Mouse (Mus musculus) intestine, embryonic 16.5 days (tissue): Measurements from ENCODE around the gene Vmn1r138. TPM values are rescaled to one million over a fixed set of nuclear protein-coding genes. Genes with fewer than 3 reads are reported as not detected.
"Not testable (repeated sequence)": the region's sequence is repeated elsewhere in the genome, so short reads cannot be mapped to it uniquely, and the experiment has no call there.

Experiments
- ATAC-seq: fragments of 200-750 bp; cut with Nextera tagmentation; 2 replicates; pipeline ENCODE4 v1.8.0; 2017; ENCODE audit warnings: moderate TSS enrichment, moderate library complexity
- H3K27ac ChIP-seq: fragments of 300-500 bp; sonication (generic); 2 replicates; pipeline ENCODE4 v1.5.1; 2014; ENCODE audit warnings: mild to moderate bottlenecking, low read length
- H3K27me3 ChIP-seq: fragments of 300-500 bp; sonication (generic); replicated peaks from 2 replicates; pipeline ENCODE4 v1.6.1; 2014; ENCODE audit warnings: low read length, control low read depth, mixed read lengths; ENCODE audit not compliant: control insufficient read depth, insufficient read depth
- H3K36me3 ChIP-seq: fragments of 300-500 bp; sonication (generic); 2 replicates; pipeline ENCODE4 v1.6.1; 2014; ENCODE audit warnings: low read length, control low read depth; ENCODE audit not compliant: control insufficient read depth, insufficient read depth
- H3K4me1 ChIP-seq: fragments of 300-500 bp; sonication (generic); 2 replicates; pipeline ENCODE4 v1.6.1; 2014; ENCODE audit warnings: low read length, control low read depth, mixed read lengths; ENCODE audit not compliant: control insufficient read depth, insufficient read depth
- H3K4me2 ChIP-seq: fragments of 300-500 bp; sonication (generic); 2 replicates; pipeline ENCODE4 v1.6.1; 2014; ENCODE audit warnings: low read depth, low read length, control low read depth
- H3K4me3 ChIP-seq: fragments of 300-500 bp; sonication (generic); 2 replicates; pipeline ENCODE4 v1.5.1; 2014; ENCODE audit warnings: mild to moderate bottlenecking, low read length
- H3K9ac ChIP-seq: fragments of 300-500 bp; sonication (generic); 2 replicates; pipeline ENCODE4 v1.6.1; 2014; ENCODE audit warnings: low read depth, low read length
- H3K9me3 ChIP-seq: fragments of 300-500 bp; sonication (generic); 2 replicates; pipeline ENCODE4 v1.6.1; 2016; ENCODE audit warnings: low read length, control low read depth; ENCODE audit not compliant: control insufficient read depth
- WGBS: fragments of 180-500 bp; shearing (Covaris S2); extraction: QIAGEN DNeasy Blood & Tissue Kit; methylation state at CpG from one replicate; pipeline ENCODE4 v1.1.7; 2014; 5-methylcytosine and 5-hydroxymethylcytosine counted together
- polyA plus RNA-seq: library from polyadenylated mRNA; unstranded; fragments of >200 nt; fragmentation: Nextera tagmentation; extraction: Ambion mirVana; gene quantifications from 2 replicates; pipeline ENCODE4 v1.2.1, GENCODE M21; 2015

Vmn1r138 gene
- not detected in 2 replicates for polyA plus RNA-seq

DNA sequence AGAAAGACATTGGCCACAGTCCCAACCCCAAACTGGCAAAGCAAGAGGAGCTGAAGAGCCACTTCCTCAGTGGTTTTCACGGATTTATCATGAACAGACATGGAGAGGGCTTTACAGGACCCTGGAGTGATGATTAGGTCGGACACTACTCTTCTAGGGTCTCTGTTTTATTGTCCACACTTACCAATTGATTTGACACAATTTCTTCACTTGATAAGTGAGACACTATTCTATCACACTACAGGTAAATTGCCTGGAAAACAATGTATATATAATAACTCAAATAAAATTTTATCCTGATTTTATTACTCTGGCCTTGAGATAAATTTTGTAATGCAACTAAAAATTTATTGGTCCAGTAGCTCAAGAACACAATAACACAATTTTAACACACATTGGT lies at the start of gene Vmn1r138:
Gene Vmn1r138, minus strand, starts transcription at position 101 of the 400 bp plus-strand sequence.
- H3K27ac ChIP-seq, H3K4me1 ChIP-seq, H3K9me3 ChIP-seq, H3K4me2 ChIP-seq, H3K27me3 ChIP-seq, H3K4me3 ChIP-seq, ATAC-seq, H3K36me3 ChIP-seq, H3K9ac ChIP-seq: not testable (repeated sequence)
- WGBS = no CpG with 5 or more reads among the region's 2 CpGs

DNA sequence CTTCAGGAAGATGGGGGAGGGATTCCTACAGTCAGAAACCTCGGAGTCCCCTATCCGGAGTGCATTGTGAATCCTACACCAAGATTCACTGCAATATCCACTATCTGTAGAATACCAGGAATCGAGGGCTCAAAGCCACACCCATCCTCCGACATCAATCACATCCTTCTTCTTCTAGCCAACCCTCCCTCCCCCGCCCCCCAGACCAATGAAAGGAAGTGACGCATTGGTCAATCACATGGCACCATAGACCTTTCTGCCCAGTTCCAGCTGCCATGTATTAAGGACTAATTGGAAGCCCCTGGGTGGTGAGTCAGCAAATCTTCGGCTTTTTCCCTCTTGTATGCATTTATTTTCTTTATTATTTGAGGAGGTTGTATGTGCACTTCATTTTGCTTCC lies 40.1 kb upstream of the Vmn1r138 start, which contains the start of gene Vmn1r139:
Gene Vmn1r139, plus strand, starts transcription at position 301 of the 400 bp plus-strand sequence.
- ATAC-seq, H3K4me3 ChIP-seq, H3K27me3 ChIP-seq, H3K36me3 ChIP-seq, H3K9ac ChIP-seq, H3K27ac ChIP-seq, H3K4me1 ChIP-seq, H3K9me3 ChIP-seq, H3K4me2 ChIP-seq: not testable (repeated sequence)
- no CpG with 5 or more reads among the region's 7 CpGs for WGBS

DNA sequence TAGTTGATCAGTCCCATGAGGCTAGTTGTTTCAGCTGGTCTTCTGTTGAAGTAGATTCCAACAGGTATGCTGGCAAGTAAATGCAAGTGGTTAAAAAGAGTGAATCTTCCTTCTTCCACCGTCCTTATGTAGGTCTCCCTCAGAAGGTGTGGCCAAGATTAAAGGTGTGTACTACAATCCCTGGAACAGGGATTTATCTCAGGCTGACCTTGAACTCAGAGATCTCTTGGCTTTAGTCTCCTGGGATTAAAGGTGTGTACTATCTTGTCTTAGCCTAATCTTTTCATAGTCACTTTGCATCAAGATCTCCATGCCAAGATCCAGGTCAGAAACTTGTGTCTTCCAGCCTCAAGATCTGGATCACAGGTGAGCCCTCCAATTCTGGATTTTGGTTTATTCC lies 27.5 kb upstream of the Vmn1r138 start, which contains the start of gene Gm6176:
Gene Gm6176, minus strand, starts transcription at position 101 of the 400 bp plus-strand sequence.
- H3K4me1 ChIP-seq, H3K27ac ChIP-seq: not testable (repeated sequence)
- WGBS = no CpG with 5 or more reads among the region's 1 CpGs

DNA sequence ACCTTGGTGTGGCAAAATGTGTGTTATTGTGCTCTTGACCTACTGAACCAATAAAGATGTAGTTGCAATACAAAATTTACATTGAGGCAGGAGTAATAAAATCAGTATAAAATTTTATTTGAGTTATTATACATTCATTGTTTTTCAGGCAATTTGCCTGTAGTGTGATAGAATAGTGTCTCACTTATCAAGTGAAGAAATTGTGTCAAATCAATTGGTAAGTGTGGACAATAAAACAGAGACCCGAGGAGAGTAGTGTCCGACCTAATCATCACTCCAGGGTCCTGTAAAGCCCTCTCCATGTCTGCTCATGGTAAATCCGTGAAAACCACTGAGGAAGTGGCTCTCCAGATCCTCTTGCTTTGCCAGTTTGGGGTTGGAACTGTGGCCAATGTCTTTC lies 34.4 kb downstream of the Vmn1r138 start, which contains the start of gene Vmn1r137:
Gene Vmn1r137, plus strand, starts transcription at position 301 of the 400 bp plus-strand sequence.
- H3K27ac ChIP-seq, H3K9ac ChIP-seq, H3K36me3 ChIP-seq, H3K4me2 ChIP-seq, H3K4me3 ChIP-seq, H3K27me3 ChIP-seq, H3K4me1 ChIP-seq, ATAC-seq, H3K9me3 ChIP-seq: not testable (repeated sequence)
- no CpG with 5 or more reads among the region's 3 CpGs for WGBS

More for the DNA sequence above, 27.5 kb upstream of the Vmn1r138 start, which contains the start of gene Gm6176:
- not testable (repeated sequence) for H3K4me2 ChIP-seq, H3K9ac ChIP-seq, H3K4me3 ChIP-seq, H3K9me3 ChIP-seq, ATAC-seq, H3K27me3 ChIP-seq, H3K36me3 ChIP-seq

Other genes starting within 250 kb of the Vmn1r138 start
- gene Gm4177, start 232.2 kb downstream of the Vmn1r138 start, polyA plus RNA-seq = not detected in 2 replicates
- not detected in 2 replicates for gene Vmn1r135, start 196.5 kb downstream of the Vmn1r138 start, polyA plus RNA-seq
- gene Gm5725, start 184.6 kb downstream of the Vmn1r138 start, polyA plus RNA-seq = not detected in 2 replicates
- not detected in 2 replicates for gene Gm5891, start 107.6 kb downstream of the Vmn1r138 start, polyA plus RNA-seq
- gene Vmn1r137, start 34.3 kb downstream of the Vmn1r138 start, polyA plus RNA-seq = not detected in 2 replicates
- not detected in 2 replicates for gene Gm6176, start 27.4 kb upstream of the Vmn1r138 start, polyA plus RNA-seq
- not detected in 2 replicates for gene Vmn1r139, start 40.2 kb upstream of the Vmn1r138 start, polyA plus RNA-seq
- not detected in 2 replicates for gene Gm16451, start 89.3 kb upstream of the Vmn1r138 start, polyA plus RNA-seq
- gene Gm10666, start 105.8 kb upstream of the Vmn1r138 start, polyA plus RNA-seq = not detected in 2 replicates
- not detected in 2 replicates for gene Vmn1r142, start 135.1 kb upstream of the Vmn1r138 start, polyA plus RNA-seq
- not detected in 2 replicates for gene Vmn1r143, start 160.5 kb upstream of the Vmn1r138 start, polyA plus RNA-seq
- not detected in 2 replicates for gene Gm8653, start 172.4 kb upstream of the Vmn1r138 start, polyA plus RNA-seq
- gene Gm8453, start 200.6 kb upstream of the Vmn1r138 start, polyA plus RNA-seq = not detected in 2 replicates